Mouse (Mus musculus) ES-E14 (cell line): ENCODE data around the gene Terb2. TPM values are rescaled to one million over a fixed set of nuclear protein-coding genes. Genes with fewer than 3 reads are reported as not detected.

Source experiments
- DNase-seq: peaks from one replicate; pipeline ENCODE4 v3.0.0-alpha.2; 2013; ENCODE audit warnings: low read depth, low spot score
- H3K27ac ChIP-seq: 2 replicates; pipeline ENCODE4 v1.5.1; 2012; ENCODE audit warnings: low read depth, mild to moderate bottlenecking, low read length, moderate library complexity, mixed read lengths; ENCODE audit not compliant: poor library complexity, insufficient read depth, severe bottlenecking
- H3K36me3 ChIP-seq: 2 replicates; pipeline ENCODE4 v1.6.1; 2012; ENCODE audit warnings: mild to moderate bottlenecking, low read length, moderate library complexity, mixed read lengths; ENCODE audit not compliant: control insufficient read depth, poor library complexity, insufficient read depth, severe bottlenecking
- H3K4me1 ChIP-seq, 2 experiments: fragments of 150-350 bp in 1 of 2; sonication (generic) in 1 of 2; 2 replicates each; pipeline ENCODE4 v1.6.1; 2012; ENCODE audit warnings: low read length in 2 of 2, mild to moderate bottlenecking in 1 of 2, mixed read lengths in 1 of 2; ENCODE audit not compliant: control insufficient read depth in 2 of 2, insufficient read depth in 2 of 2, poor library complexity in 1 of 2
- H3K4me3 ChIP-seq, 2 experiments: fragments of 150-350 bp in 1 of 2; sonication (generic) in 1 of 2; 2 replicates each; pipeline ENCODE4 v1.5.1; 2012; ENCODE audit warnings: low read length in 2 of 2, low read depth in 1 of 2, mild to moderate bottlenecking in 1 of 2, mixed read lengths in 1 of 2; ENCODE audit not compliant: insufficient read depth in 1 of 2, poor library complexity in 1 of 2, severe bottlenecking in 1 of 2
- H3K9ac ChIP-seq: 2 replicates; pipeline ENCODE4 v1.6.1; 2012; ENCODE audit warnings: low read depth, mild to moderate bottlenecking, low read length, mixed read lengths; ENCODE audit not compliant: poor library complexity, insufficient read depth, severe bottlenecking
- H3K9me3 ChIP-seq: fragments of 150-350 bp; sonication (generic); 2 replicates; pipeline ENCODE4 v1.6.1; 2012; ENCODE audit warnings: low read depth, mild to moderate bottlenecking, low read length; ENCODE audit not compliant: control insufficient read depth, insufficient read depth
- CHD2 ChIP-seq: IDR thresholded peaks from 2 replicates; pipeline ENCODE4 v1.6.1; 2014; ENCODE audit warnings: mild to moderate bottlenecking, low read depth, low read length, inconsistent platforms
- HCFC1 ChIP-seq: IDR thresholded peaks from 2 replicates; pipeline ENCODE4 v1.6.1; 2012; ENCODE audit warnings: low read length, inconsistent platforms, borderline replicate concordance; ENCODE audit not compliant: insufficient read depth
- MAFK ChIP-seq: IDR thresholded peaks from 2 replicates; pipeline ENCODE4 v1.6.1; 2014; ENCODE audit warnings: mild to moderate bottlenecking, low read depth, low read length, inconsistent platforms; ENCODE audit not compliant: insufficient read depth
- ZC3H11A ChIP-seq: IDR thresholded peaks from 2 replicates; pipeline ENCODE4 v1.6.1; 2012; ENCODE audit warnings: low read depth, mild to moderate bottlenecking, inconsistent platforms, low read length, borderline replicate concordance
- ZNF384 ChIP-seq: IDR thresholded peaks from 2 replicates; pipeline ENCODE4 v1.6.1; 2012; ENCODE audit warnings: low read depth, low read length, inconsistent platforms
- in situ Hi-C, 2 experiments: fragments of 600-800 bp; cut with MboI; formaldehyde crosslinking; loops; one replicate each; pipeline ENCODE4 v1.15.1; 2025; ENCODE audit warnings: low sequenced_read_pairs in 2 of 2, inconsistent platforms in 1 of 2; ENCODE audit not compliant: unreplicated experiment in 2 of 2
- total RNA-seq: library from RNA; depleted of rRNA; stranded (reverse); fragments of 300-350 nt; gene quantifications from 2 replicates; pipeline ENCODE4 v1.2.3, GENCODE M21; 2012

The Terb2 gene
- total RNA-seq, 1 experiment: 1.9 TPM

DNA sequence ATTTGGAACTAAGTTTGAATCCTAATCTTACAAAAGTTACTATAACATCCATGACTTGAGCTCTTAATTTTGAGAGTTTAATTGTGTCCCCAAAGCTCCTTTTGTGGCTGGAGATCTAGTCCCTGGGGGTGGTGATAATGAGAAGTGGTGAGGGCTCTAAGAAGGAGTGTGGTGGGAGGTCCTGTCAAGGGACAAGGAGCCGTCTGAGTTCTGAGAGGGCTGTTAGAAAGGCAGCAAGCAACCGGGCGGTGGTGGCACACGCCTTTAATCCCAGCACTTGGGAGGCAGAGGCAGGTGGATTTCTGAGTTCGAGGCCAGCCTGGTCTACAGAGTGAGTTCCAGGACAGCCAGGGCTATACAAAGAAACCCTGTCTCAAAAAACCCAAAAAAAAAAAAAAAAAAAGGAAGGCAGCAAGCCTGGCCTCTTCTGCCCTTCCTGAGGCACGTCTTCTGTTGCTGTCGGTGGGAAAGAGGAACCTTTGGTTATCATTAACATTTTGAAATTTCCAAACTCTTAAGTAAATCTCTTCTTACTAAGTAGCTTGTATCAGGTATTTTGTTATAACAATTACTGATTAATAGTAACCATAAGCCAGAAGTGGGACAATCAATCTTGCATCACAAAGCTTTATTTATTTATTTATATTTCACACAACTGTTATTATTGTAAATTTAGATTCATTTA is 32.2 kb upstream of the Terb2 start:
- in situ Hi-C loops: no loop called here
- Histone ChIP-seq H3K4me3 (no peak overlapping the region), H3K9me3 (no peaks in the 10 kb centered on the region; the same call in 1 of the 2 replicates), H3K9ac (no peak overlapping the region), H3K4me1 (peaks cover 0 to 2% of the 10 kb centered on the region in 2 experiments; a peak in 1 of 4 replicates), H3K36me3 (no peaks in the 10 kb centered on the region), H3K27ac (no peak overlapping the region)
- no peak for DNase-seq
- TF ChIP-seq CHD2 (no peak), MAFK (no peak), ZNF384 (no peak), ZC3H11A (no peak), HCFC1 (no peak)

DNA sequence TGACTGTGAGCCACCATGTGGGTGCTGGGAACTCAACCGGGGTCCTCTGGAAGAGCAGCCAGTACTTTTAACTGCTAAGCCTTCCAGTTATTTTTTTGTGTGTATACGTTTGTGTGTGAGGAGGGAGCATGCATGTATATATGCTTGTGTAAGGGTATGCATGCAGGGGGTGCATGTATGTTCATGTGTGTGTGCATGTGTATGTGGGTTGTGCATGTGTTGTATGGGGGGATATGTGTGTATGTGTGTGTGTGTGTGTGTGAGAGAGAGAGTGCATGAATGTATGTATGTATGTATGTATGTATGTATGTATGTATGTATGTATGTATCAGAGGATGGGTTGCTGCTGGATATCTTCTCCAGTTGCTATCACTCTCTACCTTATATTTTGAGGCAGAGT is 31.6 kb upstream of the Terb2 start:
- no peaks in the 10 kb centered on the region for H3K36me3 ChIP-seq
- no peak for DNase-seq
- no peak overlapping the region for H3K9ac ChIP-seq
- peaks cover 0 to 2% of the 10 kb centered on the region in 2 experiments; a peak in 1 of 4 replicates for H3K4me1 ChIP-seq
- H3K4me3 ChIP-seq: no peak overlapping the region
- TF ChIP-seq ZC3H11A (no peak), CHD2 (no peak)
- in situ Hi-C loops: no loop called here
- no peak overlapping the region for H3K27ac ChIP-seq
- H3K9me3 ChIP-seq: no peaks in the 10 kb centered on the region; the same call in 1 of the 2 replicates

DNA sequence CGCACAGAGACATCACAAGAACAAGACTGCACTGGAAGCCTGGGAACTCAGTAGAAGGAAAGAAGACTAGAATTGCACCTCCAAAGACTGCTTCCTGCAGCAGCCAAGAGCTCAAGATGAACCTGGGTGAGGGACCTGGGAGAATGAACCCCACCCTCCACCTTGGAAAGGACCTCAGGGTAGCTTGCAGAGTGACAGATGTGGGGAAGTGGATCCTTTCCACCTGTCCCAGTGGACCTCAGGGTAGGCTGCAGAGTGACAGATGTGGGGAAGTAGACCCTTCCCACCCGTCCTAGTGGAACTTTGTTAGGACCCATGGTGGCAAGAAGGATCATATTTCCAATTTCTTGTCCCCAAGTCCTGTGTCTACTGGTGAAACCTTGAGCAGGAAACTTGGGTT is 30.8 kb upstream of the Terb2 start:
- H3K9me3 ChIP-seq: no peaks in the 10 kb centered on the region; the same call in 1 of the 2 replicates
- no peak overlapping the region for H3K4me3 ChIP-seq
- H3K4me1 ChIP-seq: peaks cover 0 to 2% of the 10 kb centered on the region in 2 experiments; a peak in 1 of 4 replicates
- in situ Hi-C loops: no loop called here
- DNase-seq: no peak
- no peak overlapping the region for H3K9ac ChIP-seq
- TF ChIP-seq CHD2 (no peak), MAFK (no peak), HCFC1 (no peak)
- H3K36me3 ChIP-seq: no peaks in the 10 kb centered on the region
- no peak overlapping the region for H3K27ac ChIP-seq

DNA sequence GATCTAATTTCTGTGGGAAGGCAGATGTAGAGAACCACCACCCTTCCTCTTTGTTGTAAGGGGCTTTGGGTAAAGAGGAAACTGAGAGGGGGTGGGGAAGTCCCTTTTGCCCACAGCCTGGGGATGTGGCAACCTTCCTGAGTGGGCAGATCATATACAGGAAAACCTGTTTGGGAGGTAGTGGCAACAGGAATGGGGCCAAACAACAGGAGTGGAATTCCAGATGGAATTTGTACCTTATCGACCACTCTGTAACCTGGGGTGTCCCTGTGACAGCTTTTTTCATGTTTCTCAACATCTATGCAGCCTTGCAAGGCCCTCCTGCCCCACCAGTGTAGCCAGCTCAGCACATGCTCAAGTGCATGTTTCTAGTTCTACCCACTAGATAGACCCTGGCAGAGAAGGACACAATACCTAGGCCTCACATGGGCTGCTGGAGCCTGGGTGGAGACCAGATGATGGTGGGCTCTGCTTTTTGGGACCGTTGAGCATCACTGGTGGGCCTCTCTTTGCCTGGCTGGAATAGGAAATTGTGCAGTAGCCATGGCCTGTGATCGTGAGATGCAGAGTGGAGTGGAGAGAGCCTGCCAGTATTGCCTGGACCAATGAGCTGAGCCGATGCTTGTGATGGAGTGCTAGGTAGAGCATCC is 29.9 kb upstream of the Terb2 start:
- no peak overlapping the region for H3K27ac ChIP-seq
- TF ChIP-seq ZNF384: no peak
- no peak for TF ChIP-seq CHD2
- TF ChIP-seq MAFK: no peak

DNA sequence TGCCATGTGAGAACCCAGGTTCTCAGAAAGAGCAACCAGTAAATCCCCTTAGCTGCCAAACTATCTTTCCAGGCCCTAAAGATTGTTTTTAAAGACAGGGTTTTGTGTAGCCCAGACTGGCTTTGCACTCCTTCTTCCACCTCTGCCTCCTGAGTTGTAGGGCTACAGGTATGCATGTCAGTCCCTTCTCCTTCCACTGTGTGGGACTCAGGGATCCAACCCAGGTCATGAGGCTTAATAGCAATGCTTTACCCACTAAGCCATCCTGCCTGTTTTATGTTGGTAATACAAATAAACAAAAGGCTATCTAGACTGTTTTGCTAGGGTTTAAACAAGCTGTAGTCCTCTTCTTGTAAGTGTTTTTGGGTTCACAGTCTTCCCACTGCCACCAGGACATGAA is 28.5 kb upstream of the Terb2 start:
- Histone ChIP-seq H3K27ac (no peak overlapping the region), H3K9ac (no peak overlapping the region), H3K4me3 (no peak overlapping the region), H3K4me1 (peaks cover 2% of the 10 kb centered on the region in 2 experiments; a peak in 2 of 4 replicates), H3K9me3 (no peaks in the 10 kb centered on the region; the same call in 1 of the 2 replicates), H3K36me3 (no peaks in the 10 kb centered on the region)
- TF ChIP-seq HCFC1: no peak
- no peak for TF ChIP-seq MAFK
- no peak for DNase-seq
- in situ Hi-C loops: no loop called here

More for the DNA sequence above, 29.9 kb upstream of the Terb2 start:
- Histone ChIP-seq H3K4me3 (peak overlapping the region in 1 of 2 experiments; percentile 35; a peak in 2 of 4 replicates), H3K9me3 (no peaks in the 10 kb centered on the region; the same call in 1 of the 2 replicates), H3K9ac (no peak overlapping the region), H3K4me1 (peaks cover 0 to 2% of the 10 kb centered on the region in 2 experiments; a peak in 2 of 4 replicates), H3K36me3 (no peaks in the 10 kb centered on the region)
- in situ Hi-C loops: no loop called here
- no peak for DNase-seq
